Mouse (Mus musculus) CH12.LX (cell line): Measurements from ENCODE around the gene Tfec. TPM values are rescaled to one million over a fixed set of nuclear protein-coding genes. Genes with fewer than 3 reads are reported as not detected.

Experiments
- DNase-seq: peaks from one replicate; pipeline ENCODE4 v3.0.0-alpha.2; 2013; ENCODE audit errors: extremely low read depth
- H3K27ac ChIP-seq: 2 replicates; pipeline ENCODE4 v1.5.1; 2012; ENCODE audit warnings: low read depth, mild to moderate bottlenecking, control low read depth, moderate library complexity; ENCODE audit not compliant: insufficient read depth
- H3K27me3 ChIP-seq: replicated peaks from 2 replicates; pipeline ENCODE3; 2012; ENCODE audit warnings: inconsistent platforms
- H3K36me3 ChIP-seq, 2 experiments: replicated peaks in 1 of 2; 2 replicates each; pipeline versions ENCODE3 to v1.6.1; 2012; ENCODE audit warnings: inconsistent platforms in 1 of 2, low read length in 1 of 2, mild to moderate bottlenecking in 1 of 2, mixed read lengths in 1 of 2, moderate library complexity in 1 of 2; ENCODE audit not compliant: control insufficient read depth in 1 of 2, insufficient read depth in 1 of 2
- H3K4me1 ChIP-seq, 2 experiments: 2 replicates each; pipeline ENCODE4 v1.6.1; 2012; ENCODE audit warnings: inconsistent platforms in 1 of 2, moderate library complexity in 1 of 2; ENCODE audit not compliant: insufficient read depth in 2 of 2, control insufficient read depth in 1 of 2
- H3K4me2 ChIP-seq: 2 replicates; pipeline ENCODE4 v1.6.1; 2012; ENCODE audit warnings: low read depth, mild to moderate bottlenecking, control low read depth; ENCODE audit not compliant: poor library complexity, insufficient read depth, severe bottlenecking
- H3K4me3 ChIP-seq, 3 experiments: fragments of 150-350 bp in 1 of 3; sonication (generic) in 1 of 3; replicated peaks in 1 of 3; 2 replicates each; pipeline versions ENCODE3 to v1.5.1; 2011 to 2012; ENCODE audit warnings: low read depth in 2 of 3, low read length in 2 of 3, mild to moderate bottlenecking in 2 of 3, moderate library complexity in 2 of 3, control low read depth in 1 of 3, improper control_type of control experiment in 1 of 3, inconsistent platforms in 1 of 3, mixed read lengths in 1 of 3; ENCODE audit not compliant: poor library complexity in 1 of 3
- H3K79me2 ChIP-seq: replicated peaks from 2 replicates; pipeline ENCODE4 v1.6.1; 2012; ENCODE audit warnings: mild to moderate bottlenecking, moderate library complexity; ENCODE audit not compliant: control insufficient read depth, poor library complexity, insufficient read depth, severe bottlenecking; ENCODE audit errors: extremely low read depth
- H3K9ac ChIP-seq: 2 replicates; pipeline ENCODE4 v1.6.1; 2012; ENCODE audit warnings: low read depth, mild to moderate bottlenecking, control low read depth, moderate library complexity; ENCODE audit not compliant: insufficient read depth
- H3K9me3 ChIP-seq: replicated peaks from 2 replicates; pipeline ENCODE3; 2012; ENCODE audit warnings: low read length, inconsistent platforms, mixed read lengths
- BHLHE40 ChIP-seq: IDR thresholded peaks from 2 replicates; pipeline ENCODE4 v1.6.1; 2011; ENCODE audit warnings: mild to moderate bottlenecking, low read depth, low read length, improper control_type of control experiment
- E2F4 ChIP-seq: IDR thresholded peaks from 2 replicates; pipeline ENCODE4 v1.6.1; 2011; ENCODE audit warnings: low read depth, low read length, improper control_type of control experiment; ENCODE audit not compliant: insufficient replicate concordance
- GABPA ChIP-seq: IDR thresholded peaks from 2 replicates; pipeline ENCODE4 v1.6.1; 2012; ENCODE audit warnings: low read depth, low read length, improper control_type of control experiment, inconsistent platforms; ENCODE audit not compliant: insufficient replicate concordance
- IRF4 ChIP-seq: IDR thresholded peaks from 2 replicates; pipeline ENCODE4 v1.6.1; 2014; ENCODE audit warnings: low read depth, mild to moderate bottlenecking, inconsistent platforms, low read length, improper control_type of control experiment
- JUN ChIP-seq: IDR thresholded peaks from 2 replicates; pipeline ENCODE4 v1.6.1; 2011; ENCODE audit warnings: low read depth, mild to moderate bottlenecking, low read length, improper control_type of control experiment, moderate library complexity; ENCODE audit not compliant: insufficient read depth
- JUND ChIP-seq: conservative IDR thresholded peaks from 2 replicates; pipeline ENCODE4 v1.6.1; 2011; ENCODE audit warnings: low read depth, low read length, improper control_type of control experiment
- MAFK ChIP-seq: IDR thresholded peaks from 2 replicates; pipeline ENCODE4 v1.6.1; 2011; ENCODE audit warnings: low read length, improper control_type of control experiment; ENCODE audit not compliant: insufficient replicate concordance
- MAZ ChIP-seq: IDR thresholded peaks from 2 replicates; pipeline ENCODE4 v1.6.1; 2012; ENCODE audit warnings: low read depth, mild to moderate bottlenecking, inconsistent platforms, low read length, improper control_type of control experiment, moderate library complexity
- MYC ChIP-seq: IDR thresholded peaks from 2 replicates; pipeline ENCODE4 v1.6.1; 2011; ENCODE audit warnings: low read depth, mild to moderate bottlenecking, improper control_type of control experiment, low read length
- NELFE ChIP-seq: IDR thresholded peaks from 2 replicates; pipeline ENCODE4 v1.6.1; 2011; ENCODE audit warnings: low read depth, low read length, improper control_type of control experiment
- PAX5 ChIP-seq: IDR thresholded peaks from 2 replicates; pipeline ENCODE4 v1.6.1; 2012; ENCODE audit warnings: low read length, inconsistent platforms, mixed read lengths
- POLR2A ChIP-seq: IDR thresholded peaks from 2 replicates; pipeline ENCODE4 v1.6.1; 2011; ENCODE audit warnings: low read depth, mild to moderate bottlenecking, improper control_type of control experiment, low read length
- POLR2AphosphoS2 ChIP-seq: IDR thresholded peaks from 2 replicates; pipeline ENCODE4 v1.6.1; 2011; ENCODE audit warnings: low read depth, low read length, improper control_type of control experiment
- SMC3 ChIP-seq: IDR thresholded peaks from 2 replicates; pipeline ENCODE4 v1.6.1; 2011; ENCODE audit warnings: low read depth, low read length, improper control_type of control experiment
- USF1 ChIP-seq: IDR thresholded peaks from 2 replicates; pipeline ENCODE4 v1.6.1; 2014; ENCODE audit warnings: low read depth, mild to moderate bottlenecking, inconsistent platforms, low read length, improper control_type of control experiment
- ZKSCAN1 ChIP-seq: IDR thresholded peaks from 2 replicates; pipeline ENCODE4 v1.6.1; 2012; ENCODE audit warnings: low read depth, inconsistent platforms, low read length, improper control_type of control experiment, borderline replicate concordance
- dilution Hi-C: fragments of 300-500 bp; cut with MboI; formaldehyde crosslinking; loops from 2 replicates; pipeline ENCODE4 v1.14.3; 2020; ENCODE audit warnings: low sequenced_read_pairs; ENCODE audit not compliant: extremely low pct_unique_long_range_greater_than_20kb, extremely low pct_ligation_motif_present
- in situ Hi-C: fragments of 300-500 bp; cut with MboI; formaldehyde crosslinking; loops from 3 replicates; pipeline ENCODE4 v1.14.3; 2019; ENCODE audit warnings: low sequenced_read_pairs, low pct_ligation_motif_present, low pct_unique_long_range_greater_than_20kb, mixed read lengths
- polyA plus RNA-seq: library from polyadenylated mRNA; unstranded; fragments of >175 nt; gene quantifications from 2 replicates; pipeline ENCODE4 v1.2.1, GENCODE M21; 2012; ENCODE audit warnings: low read depth; ENCODE audit not compliant: insufficient read length
- total RNA-seq, 2 experiments: library from RNA; depleted of rRNA; stranded (reverse); fragments of 300-350 nt in 1 of 2; fragments of >200 nt in 1 of 2; gene quantifications; 2 replicates each; pipeline ENCODE4 v1.2.3; 2012 to 2014

Gene Tfec
- total and polyA plus RNA-seq, 3 experiments: not detected

- TF ChIP-seq USF1: no peak
- TF ChIP-seq MAZ: no peak
- no peak for TF ChIP-seq MYC
- TF ChIP-seq E2F4: no peak
- no peak for TF ChIP-seq SMC3
- no peak for TF ChIP-seq POLR2AphosphoS2
- no peak for TF ChIP-seq NELFE
- TF ChIP-seq GABPA: no peak
- TF ChIP-seq IRF4: no peak
- TF ChIP-seq JUND: no peak
- TF ChIP-seq JUN: no peak
- no peak for TF ChIP-seq MAFK
- TF ChIP-seq POLR2A: no peak
- no peak for DNase-seq
- H3K27ac ChIP-seq: no peak overlapping the region
- dilution Hi-C loops: no loop called here
- H3K36me3 ChIP-seq: no peaks in the 10 kb centered on the region
- H3K4me1 ChIP-seq: no peaks in the 10 kb centered on the region
- H3K4me2 ChIP-seq: no peak overlapping the region
- H3K9me3 ChIP-seq: no peaks in the 10 kb centered on the region
- H3K9ac ChIP-seq: no peak overlapping the region
- no peak overlapping the region for H3K4me3 ChIP-seq
- in situ Hi-C loops: no loop called here
- H3K79me2 ChIP-seq: no peaks in the 10 kb centered on the region
- no peaks in the 10 kb centered on the region for H3K27me3 ChIP-seq
Observed at GRCm38 (mm10) chr6:16883537-16884307, 14.5 kb downstream of the Tfec start.

GRCm38 (mm10) chr6:16874021-16874542 is 24.2 kb downstream of the Tfec start:
- no peak for DNase-seq
- dilution Hi-C loops (no loop called here), in situ Hi-C loops (no loop called here)

More at GRCm38 (mm10) chr6:16874021-16874542, 24.2 kb downstream of the Tfec start:
- no peak overlapping the region for H3K9ac ChIP-seq
- no peaks in the 10 kb centered on the region for H3K36me3 ChIP-seq
- H3K79me2 ChIP-seq: no peaks in the 10 kb centered on the region
- TF ChIP-seq BHLHE40 (no peak), PAX5 (no peak), MYC (no peak), ZKSCAN1 (no peak), USF1 (no peak)
- no peaks in the 10 kb centered on the region for H3K9me3 ChIP-seq
- H3K27ac ChIP-seq: no peak overlapping the region
- H3K4me2 ChIP-seq: no peak overlapping the region
- no peaks in the 10 kb centered on the region for H3K27me3 ChIP-seq
- no peak overlapping the region for H3K4me3 ChIP-seq
- no peaks in the 10 kb centered on the region for H3K4me1 ChIP-seq
